Mouse (Mus musculus) 416B (cell line): Measurements from ENCODE around the gene Zfp422.
"Not testable (repeated sequence)": the region's sequence is repeated elsewhere in the genome, so short reads cannot be mapped to it uniquely, and the experiment has no call there.

Source experiments
- DNase-seq: peaks from one replicate; pipeline ENCODE4 v3.0.0; 2011; ENCODE audit warnings: low read depth

Gene Zfp422

GRCm38 (mm10) chr6:116649811-116650210 is 21.0 kb upstream of the Zfp422 start:
- DNase-seq, result no peak

- no peak for DNase-seq
Measured at GRCm38 (mm10) chr6:116647763-116648162, 19.0 kb upstream of the Zfp422 start.

- DNase-seq, result peak; percentile 72
Measured at GRCm38 (mm10) chr6:116644335-116644734, 15.5 kb upstream of the Zfp422 start.

GRCm38 (mm10) chr6:116643881-116644280 is 15.1 kb upstream of the Zfp422 start:
- DNase-seq, result no peak

- no peak for DNase-seq
Measured at GRCm38 (mm10) chr6:116642942-116643341, 14.1 kb upstream of the Zfp422 start.

GRCm38 (mm10) chr6:116639663-116640062 is 10.9 kb upstream of the Zfp422 start:
- no peak for DNase-seq

GRCm38 (mm10) chr6:116638871-116639270 is 10.1 kb upstream of the Zfp422 start:
- no peak for DNase-seq

- DNase-seq, result no peak
Measured at GRCm38 (mm10) chr6:116637496-116637895, 8.7 kb upstream of the Zfp422 start.

- no peak for DNase-seq
Measured at GRCm38 (mm10) chr6:116636581-116637235, 7.9 kb upstream of the Zfp422 start.

GRCm38 (mm10) chr6:116635251-116636180 is 6.7 kb upstream of the Zfp422 start:
- peak; percentile 78 for DNase-seq

- DNase-seq, result no peak
Measured at GRCm38 (mm10) chr6:116633741-116634695, 5.2 kb upstream of the Zfp422 start.

GRCm38 (mm10) chr6:116632129-116632528 is 3.3 kb upstream of the Zfp422 start:
- peak; percentile 86 for DNase-seq

GRCm38 (mm10) chr6:116629766-116630165 is 967 bp upstream of the Zfp422 start:
- DNase-seq, result no peak

- no peak for DNase-seq
Measured at GRCm38 (mm10) chr6:116628095-116628494, 704 bp downstream of the Zfp422 start.

GRCm38 (mm10) chr6:116626417-116626816 is 2.4 kb downstream of the Zfp422 start:
- not testable (repeated sequence) for DNase-seq

GRCm38 (mm10) chr6:116621318-116622023 is 7.3 kb downstream of the Zfp422 start:
- peak; percentile 94 for DNase-seq

GRCm38 (mm10) chr6:116618073-116618472 is 10.7 kb downstream of the Zfp422 start:
- DNase-seq, result peak; percentile 45

GRCm38 (mm10) chr6:116615719-116616118 is 13.1 kb downstream of the Zfp422 start:
- no peak for DNase-seq

- no peak for DNase-seq
Measured at GRCm38 (mm10) chr6:116607230-116607629, 21.6 kb downstream of the Zfp422 start.

GRCm38 (mm10) chr6:116600969-116601368 is 27.8 kb downstream of the Zfp422 start:
- DNase-seq, result not testable (repeated sequence)

- no peak for DNase-seq
Measured at GRCm38 (mm10) chr6:116584095-116584494, 44.7 kb downstream of the Zfp422 start, which contains the start of gene Olfr215. Gene Olfr215, minus strand, starts transcription at chr6:116584195.
